Mouse (Mus musculus) cerebellum, postnatal 10 days (tissue): ENCODE data around the gene Megf11.
A peak's percentile ranks its signal among the peaks of the same experiment; 100 is the strongest.

ENCODE experiments used
- DNase-seq, 2 experiments: peaks; one replicate each; pipeline ENCODE4 v3.0.0; 2021; ENCODE audit warnings: mixed read lengths in 2 of 2

Gene Megf11

DNA sequence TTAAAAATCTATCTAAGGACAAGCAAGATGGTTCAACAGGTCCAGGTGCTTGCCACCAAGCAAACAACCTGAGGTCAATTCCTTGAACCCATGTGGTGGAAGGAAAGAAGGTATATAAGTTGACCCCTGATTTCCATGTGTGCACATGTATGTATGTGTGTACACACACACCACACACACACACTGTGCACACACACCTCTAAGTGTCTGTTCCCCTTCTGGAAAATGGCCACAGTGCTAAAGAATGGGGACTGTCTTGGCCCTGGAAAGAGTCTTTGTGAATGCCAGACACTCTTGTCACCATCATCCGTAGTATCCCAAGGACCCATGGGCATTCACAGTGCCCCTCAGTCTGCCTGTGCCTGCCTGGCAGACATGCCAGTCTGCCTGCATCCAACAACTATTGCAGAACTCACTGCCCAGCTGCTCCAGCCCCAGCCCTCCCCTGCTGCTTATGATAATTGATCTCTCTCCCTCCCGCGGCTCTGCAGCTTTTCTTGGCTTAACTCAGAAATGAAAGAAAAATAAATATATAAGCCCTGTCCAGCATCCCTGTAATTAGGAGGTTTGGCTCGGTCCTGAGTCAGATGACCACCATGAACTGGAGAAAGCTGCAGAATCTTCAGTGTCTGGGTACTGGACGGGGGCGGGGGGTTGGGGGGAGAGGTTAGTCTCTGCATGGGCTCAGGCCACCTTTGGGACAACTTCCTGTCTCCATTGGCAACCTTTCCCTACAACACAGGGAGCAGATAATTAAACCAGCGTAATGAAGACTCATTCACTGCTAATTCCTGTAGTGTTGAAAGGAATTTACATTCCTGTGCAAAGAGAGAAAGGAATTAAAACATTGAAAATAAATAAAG is 226.9 kb downstream of the Megf11 start:
- DNase-seq, result peak; percentile 64 to 80

DNA sequence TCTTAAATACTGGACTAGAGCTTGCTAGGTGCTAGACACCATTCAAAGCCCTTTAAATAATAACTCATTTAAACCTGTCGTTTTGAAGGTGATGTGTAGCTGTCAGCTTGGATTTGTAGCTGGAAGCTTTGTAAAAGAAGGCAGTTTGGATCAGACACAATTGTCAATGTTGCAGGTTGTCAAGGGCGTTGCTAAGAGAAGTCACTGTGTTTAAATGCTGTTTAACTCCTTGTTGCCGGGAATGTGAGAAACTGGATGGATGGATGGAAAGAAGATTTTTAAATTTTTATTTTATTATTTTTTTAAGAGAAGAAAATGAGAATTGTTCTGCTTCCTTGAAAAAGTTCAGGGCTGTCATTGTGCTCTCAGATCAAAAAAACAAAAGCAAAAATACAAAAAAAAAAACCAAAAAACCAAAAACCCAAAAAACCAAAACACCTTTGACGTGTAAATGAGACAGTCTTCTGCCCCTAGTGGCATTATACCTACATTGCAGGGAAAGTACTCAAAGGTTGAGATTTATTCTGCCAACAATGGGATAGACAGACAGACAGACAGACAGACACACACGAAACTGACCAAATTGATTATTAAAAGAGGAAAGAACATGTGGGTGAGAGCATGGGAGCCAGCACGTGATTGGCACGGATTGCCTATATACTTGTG is 227.7 kb downstream of the Megf11 start:
- peak in 1 of 2 experiments; percentile 53 for DNase-seq

DNA sequence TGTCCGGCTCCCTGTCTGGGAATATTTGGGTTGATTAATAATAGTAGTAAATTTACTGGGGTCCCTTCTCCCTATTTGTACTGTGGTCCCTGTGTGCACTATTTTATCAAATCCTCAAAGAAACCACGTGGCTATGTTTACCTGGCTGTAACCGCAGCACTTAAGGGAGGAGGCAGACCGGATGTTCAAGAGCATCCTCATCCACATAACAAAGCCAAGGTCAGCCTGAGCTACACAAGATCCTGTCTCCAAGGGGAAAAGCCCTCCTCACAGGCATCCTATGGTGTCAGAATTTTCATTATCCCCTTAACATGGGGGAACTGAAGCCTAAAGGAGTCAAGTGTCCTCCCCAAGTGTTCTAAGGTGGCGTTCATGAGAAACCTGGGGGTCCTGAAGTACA is 232.0 kb downstream of the Megf11 start:
- DNase-seq, result no peak

DNA sequence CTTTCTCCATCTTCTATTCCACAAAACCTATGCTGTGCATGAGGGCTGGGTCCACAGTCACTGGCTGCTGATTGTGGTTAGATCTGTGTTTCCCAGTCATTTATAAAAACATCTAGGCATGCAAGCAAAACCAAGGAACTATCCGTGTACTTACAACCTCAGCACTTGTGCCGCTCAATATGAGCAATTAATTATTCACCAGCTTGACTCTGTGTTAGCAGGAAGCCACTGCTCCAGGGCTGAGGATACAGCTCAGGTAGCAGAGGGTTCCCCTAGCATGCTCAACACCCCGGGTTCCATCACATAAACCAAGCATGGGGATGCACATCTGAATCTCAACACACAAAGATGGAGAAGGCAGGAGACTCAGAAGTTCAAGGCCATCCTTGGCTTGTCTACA is 233.0 kb downstream of the Megf11 start:
- DNase-seq, result no peak

DNA sequence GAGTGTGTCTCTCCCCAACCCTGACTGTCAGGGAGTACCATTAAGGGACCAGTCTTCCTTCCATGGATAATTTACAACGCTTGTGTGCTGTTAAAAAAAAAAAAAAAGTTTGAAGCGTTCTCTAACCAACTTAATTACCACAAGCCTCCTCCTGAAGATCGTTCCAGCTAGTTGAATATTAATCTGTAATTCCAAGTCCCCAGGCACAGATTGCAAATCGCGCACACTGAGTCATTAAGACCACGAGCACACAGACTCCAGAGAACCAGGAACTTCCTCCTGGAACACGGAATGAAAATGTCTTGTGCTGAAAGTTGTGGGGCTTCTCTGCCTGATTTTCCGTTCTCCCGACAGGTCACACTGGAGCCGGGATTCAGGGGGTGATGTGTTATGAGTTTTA is 234.0 kb downstream of the Megf11 start:
- DNase-seq, result no peak

DNA sequence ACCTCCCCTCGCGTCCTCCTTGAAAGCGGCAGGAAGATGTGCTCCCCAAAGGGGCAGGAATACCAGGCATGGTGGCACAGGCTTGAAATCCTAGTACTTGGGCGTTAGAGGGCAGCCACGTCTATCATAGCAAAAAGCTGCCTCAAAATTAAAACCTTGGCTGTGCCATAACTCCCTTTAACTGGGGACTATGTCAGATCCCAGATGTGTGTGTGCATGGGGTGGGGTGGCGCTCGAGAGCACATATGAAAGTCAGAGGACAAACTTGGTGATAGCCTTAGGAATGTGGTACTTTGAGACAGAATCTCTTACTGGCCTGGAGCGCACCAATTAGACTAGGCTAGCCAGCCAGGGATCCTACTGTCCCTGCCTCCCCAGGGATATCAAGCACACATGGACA is 235.2 kb downstream of the Megf11 start:
- DNase-seq, result no peak

DNA sequence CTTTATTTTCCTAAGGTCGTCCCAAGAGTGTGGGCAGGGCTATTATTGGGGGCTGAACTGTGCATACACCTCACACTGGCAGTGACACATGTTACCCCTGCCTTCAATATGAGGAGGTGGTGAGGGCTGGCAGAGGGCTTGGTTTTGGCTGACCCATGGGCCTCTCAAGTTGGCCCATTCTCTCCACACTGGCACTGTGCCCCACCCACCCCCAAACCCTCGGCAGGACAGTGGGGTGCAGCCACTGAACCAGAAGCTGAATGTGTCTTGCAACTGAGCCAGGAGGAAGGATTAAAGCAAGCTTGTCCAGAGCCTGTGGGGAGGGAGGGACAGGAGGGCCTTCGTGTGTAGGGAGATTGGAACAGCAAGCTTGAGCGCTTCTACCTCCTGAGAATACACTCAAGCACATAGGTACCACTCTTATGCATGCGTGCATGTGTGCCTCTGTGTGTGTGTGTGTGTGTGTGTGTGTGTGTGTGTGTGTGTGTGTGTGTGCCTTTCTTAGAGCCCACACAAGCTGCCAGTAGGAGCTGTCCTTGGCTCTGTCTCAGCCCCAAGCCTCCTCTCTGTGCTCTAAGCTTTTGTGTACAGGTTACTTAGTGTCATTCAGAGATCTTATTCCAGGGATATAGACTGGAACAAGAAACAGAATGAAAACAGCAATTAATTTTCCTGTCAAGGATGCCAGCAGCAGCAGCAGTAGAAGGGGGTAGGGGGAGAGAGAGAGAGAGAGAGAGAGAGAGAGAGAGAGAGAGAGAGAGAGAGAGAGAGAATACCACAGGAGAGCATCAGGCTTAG is 236.3 kb downstream of the Megf11 start:
- peak; percentile 91 to 95 for DNase-seq

DNA sequence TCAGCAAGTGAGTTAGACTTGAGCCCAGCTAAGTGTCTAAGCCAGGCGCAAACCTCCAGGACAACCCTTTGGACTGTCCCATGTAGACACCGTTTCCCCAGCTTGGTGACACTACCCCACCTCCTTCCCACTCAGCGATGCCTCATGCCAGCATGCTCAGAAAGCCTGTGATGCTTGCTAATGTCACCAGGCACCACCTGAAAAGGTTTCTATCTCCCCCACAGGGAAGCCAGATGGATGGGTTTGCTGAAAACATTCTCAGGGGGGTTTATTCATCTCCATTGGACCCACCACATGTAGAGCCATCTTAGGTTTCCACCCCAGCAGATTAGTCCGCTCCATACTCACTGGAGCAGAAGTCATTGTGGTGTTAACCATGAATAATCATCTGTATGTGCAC is 237.9 kb downstream of the Megf11 start:
- peak in 1 of 2 experiments; percentile 46 for DNase-seq

DNA sequence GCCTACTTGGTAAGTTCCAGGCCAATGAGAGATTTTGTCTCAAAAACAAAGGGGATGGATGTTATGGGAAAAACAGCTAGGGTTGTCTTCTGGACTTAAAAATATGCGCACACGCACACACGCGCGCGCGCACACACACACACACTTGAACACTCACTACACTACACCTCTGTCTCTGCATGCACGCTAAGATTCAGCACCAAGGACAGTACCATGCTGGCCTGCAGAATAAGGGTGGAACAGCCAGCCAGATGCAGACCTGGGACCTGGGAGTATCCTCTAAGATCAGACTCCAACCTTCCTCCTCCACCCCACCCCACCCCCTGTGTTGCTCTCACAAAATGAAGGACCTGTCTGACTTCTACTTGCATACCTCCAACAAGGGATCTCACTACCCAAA is 239.1 kb downstream of the Megf11 start:
- no peak for DNase-seq

DNA sequence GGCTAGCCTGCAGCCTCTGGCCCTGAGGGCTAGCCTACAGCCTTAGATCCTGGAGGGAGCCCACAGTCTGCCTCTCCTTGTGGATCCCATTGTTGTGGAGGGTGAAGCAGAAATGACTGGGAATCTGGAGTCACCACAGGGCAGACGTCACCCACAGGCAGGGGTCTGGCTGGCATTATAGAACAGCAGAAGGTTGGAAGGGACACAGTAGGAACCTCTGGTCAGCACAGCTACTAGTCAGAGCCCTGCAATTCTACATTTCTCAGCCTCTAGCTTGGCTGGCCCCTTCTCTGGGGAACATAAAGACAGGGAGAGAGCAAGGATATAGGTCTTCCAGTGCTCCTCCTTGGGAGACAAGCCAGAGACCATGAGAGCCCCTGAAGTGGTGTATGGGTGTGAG is 244.4 kb downstream of the Megf11 start:
- DNase-seq, result peak; percentile 53 to 70

DNA sequence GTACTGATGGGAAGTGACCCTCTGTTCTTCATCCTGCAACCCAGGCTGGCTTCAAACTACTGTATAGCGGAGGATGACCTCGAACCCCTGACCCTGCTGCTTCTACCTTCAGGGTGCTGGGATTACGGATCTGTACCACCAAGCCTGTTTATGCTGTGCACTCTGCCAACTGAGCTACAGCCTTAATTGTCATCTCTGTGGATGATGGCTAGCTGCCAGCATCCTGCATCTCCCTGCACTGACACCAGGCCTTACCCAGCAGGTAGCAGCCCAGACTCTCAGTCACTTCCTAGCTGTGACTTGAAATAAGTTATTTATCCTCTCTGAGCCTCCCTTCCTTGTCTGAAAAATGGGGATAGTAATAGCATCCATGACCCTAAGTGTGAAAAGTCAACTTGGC is 247.7 kb downstream of the Megf11 start:
- peak; percentile 62 to 77 for DNase-seq

DNA sequence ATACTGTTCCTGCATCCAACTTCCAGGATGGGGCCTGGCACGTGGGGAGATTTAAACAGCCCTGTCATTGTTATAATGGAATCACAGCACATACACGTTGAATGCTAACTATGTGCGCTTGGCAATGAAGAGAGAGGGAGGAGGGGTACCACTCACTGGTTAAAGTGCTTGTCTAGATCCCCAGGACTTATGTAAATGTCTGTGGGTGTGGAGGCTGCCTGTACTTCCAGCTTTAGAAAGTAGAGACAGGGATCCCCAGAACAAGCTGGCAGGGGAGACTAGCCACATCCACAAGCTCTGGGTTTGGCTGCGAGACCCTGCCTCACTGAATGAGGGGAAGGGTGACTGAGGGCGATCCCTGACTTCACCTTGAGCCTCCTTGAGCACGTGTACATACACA is 250.7 kb downstream of the Megf11 start:
- DNase-seq, result no peak

DNA sequence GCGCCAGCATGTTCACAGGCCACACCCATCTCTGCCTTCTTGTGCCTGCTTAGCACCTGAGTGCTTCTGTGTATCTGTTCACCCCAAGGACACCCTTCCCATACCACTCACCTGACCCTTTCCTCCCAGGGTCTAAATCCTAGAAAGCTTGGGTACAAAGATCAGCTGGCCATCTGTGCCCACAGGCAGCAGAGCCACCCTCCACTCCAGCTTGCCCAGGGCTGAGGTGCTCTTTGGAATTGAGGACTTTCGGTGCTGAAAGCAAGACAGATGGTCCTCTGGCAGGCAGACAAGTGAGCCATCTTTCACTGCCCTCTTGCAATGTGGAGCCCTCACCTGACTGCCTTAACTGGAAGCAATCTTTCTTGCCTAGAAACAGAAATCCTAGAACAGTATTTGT is 251.5 kb downstream of the Megf11 start:
- DNase-seq, result peak; percentile 77 to 84

DNA sequence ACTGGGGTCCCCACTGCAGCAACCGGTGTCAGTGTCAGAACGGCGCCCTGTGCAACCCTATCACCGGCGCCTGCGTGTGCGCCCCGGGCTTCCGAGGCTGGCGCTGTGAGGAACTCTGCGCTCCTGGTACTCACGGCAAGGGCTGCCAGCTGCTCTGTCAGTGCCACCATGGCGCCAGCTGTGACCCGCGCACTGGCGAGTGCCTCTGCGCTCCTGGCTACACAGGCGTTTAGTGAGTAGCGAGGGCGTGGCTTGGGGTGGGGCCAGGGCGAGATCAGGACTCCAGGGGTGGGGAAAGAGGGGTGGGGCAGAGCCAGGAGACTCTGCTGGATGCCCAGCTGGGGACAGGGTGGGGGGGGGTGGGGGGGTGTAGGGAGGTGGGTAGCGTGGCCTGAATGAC is 252.8 kb downstream of the Megf11 start:
- peak; percentile 60 to 65 for DNase-seq

DNA sequence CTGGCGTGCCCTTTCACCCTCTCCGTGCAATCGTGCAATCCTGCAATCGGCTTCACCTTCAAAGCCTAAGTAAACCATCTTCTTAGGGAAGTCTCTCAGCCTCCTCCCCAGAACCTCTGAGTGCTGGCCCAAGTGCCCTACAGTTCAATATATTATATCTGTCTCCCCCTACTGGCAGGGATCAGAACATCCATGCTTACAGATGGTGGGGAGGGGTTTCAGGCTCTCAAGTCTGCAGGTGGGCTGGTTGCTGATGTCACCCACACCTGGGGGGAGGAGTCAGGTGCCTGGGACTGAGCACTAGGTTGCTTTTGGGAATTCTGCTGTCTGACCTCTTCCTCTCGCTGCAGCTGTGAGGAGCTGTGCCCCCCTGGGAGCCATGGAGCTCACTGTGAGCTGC is 254.2 kb downstream of the Megf11 start:
- peak; percentile 83 to 86 for DNase-seq

DNA sequence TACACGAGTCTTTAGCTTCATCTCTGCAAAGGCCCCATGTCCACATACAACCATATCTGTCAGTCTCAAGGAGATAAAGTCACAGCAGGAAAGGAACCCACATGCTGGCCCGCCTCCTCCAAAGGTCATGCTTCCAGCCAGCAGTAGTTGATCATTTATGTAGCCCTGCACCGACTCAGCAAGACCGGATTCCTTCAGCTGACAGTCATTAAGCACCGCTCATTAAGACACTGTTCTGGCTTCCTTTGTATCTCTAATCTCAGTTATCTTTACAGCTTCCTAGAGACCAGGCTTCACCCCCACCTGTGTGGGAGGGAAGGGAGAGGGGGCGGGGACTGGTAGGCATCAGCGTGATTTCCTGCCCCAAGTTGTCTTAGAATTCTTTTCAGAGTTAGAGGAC is 258.7 kb downstream of the Megf11 start:
- DNase-seq, result no peak

DNA sequence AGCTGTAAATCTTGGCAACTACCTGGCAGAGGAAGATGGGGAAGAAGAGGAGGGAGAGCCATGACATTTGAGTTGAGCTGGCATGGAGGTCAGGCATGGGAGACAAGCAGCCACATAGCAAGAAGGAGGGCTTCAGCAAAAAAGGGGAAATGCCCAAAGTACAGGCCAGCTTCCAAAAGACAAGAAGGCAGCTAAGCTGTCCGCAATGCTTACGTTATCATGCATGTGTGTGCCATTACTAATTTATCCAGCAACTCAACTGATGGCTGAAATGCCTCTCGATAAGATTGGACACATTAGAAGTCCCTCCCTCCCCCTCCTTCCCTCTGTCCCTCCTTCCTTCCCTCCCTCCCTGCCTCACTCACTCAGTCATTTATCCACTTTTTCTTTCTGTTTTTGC is 260.0 kb downstream of the Megf11 start:
- DNase-seq, result no peak

DNA sequence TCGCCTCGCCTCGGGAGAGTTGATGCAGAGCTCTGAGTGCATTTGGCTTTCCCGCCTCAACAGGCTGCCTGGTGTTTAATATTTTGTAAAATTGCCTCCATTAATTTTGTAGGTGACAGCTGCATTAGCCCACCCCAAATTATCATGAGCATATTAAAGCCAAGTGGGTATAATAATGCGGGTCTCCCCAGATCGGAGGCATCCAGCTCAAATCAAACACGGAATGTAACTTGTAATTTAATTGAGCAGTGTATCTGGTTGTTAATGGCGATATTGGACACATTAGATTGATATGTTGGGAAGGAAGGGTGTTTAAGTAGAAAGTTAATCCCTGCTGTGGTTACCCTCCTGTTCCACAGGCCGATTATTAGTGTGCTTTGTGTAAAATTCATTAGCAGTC is 264.0 kb downstream of the Megf11 start:
- no peak for DNase-seq

DNA sequence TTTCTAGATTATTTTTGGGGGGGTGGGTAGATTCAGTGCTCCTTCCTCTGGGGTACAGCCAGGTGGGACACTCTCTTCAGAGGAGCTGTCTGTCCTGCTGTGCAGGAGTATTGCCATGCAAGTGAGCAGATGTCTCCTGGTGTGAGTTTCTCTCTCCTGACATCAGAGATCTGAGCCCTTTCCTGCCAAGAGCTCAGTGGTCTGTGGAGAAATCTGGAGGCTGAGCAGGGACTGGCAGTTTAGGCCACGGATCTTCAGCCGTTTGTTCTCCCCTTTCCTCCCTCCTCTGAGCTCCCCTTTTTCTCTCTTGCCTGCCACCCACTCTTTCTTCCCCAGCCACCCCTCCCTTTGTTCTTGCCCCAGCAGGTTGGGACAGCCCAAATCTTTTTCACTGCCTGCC is 264.5 kb downstream of the Megf11 start:
- peak; percentile 76 to 77 for DNase-seq

DNA sequence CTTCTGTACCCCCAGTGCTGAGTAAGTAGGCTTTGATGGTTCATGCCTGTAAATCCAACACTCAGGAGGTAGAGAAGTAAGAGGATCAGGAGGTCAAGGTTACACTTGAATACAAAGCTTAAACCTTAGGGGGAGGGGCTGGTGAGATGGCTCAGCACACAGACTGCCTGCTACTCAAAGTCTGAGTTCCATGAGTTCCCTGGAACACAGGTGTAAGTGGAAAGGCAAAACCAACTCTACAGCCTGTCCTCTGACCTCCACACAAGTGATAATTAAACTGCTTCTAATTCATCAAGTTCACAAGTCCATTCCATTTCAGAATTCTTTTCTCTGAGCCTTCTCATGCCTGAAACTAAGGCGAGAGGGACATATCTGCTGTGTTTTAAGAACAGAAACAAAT is 265.8 kb downstream of the Megf11 start:
- DNase-seq, result no peak

DNA sequence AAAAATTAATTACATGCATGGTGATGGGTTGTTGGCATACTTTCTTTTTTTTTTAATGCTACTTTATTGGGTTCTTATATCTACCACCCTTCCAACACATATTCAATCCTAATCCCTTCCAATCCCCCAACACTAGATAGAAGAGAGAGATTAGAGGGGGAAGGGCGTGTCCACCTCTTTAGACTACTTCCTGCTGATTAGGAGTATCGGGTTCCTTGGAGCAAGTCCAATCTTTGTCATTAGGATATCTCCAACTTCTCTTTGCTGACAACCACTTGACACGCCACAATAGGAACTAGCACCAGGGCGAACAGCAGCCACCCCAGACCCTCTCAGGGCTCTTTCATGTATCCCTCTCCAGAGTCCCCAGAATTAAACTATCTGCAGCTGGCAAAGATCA is 266.3 kb downstream of the Megf11 start:
- DNase-seq, result no peak

DNA sequence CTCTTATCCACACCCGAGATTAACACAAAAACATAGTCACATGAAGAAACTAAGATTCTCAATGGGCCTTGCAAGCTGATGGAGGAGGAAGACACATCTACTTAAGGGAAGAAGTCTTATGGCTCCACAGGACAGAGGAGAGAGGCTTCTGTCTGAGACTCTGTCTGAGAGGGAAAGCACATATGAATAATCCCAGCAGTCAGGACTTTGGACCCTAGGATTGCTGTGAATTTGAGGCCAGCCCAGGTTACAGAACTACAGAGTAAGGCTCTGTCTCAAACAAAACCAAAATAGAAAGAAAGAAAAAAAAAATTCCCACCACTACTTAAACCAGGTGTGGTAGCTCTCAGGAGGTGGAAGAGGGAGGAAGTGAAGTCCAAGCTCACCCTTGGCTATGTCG is 266.7 kb downstream of the Megf11 start:
- no peak for DNase-seq

DNA sequence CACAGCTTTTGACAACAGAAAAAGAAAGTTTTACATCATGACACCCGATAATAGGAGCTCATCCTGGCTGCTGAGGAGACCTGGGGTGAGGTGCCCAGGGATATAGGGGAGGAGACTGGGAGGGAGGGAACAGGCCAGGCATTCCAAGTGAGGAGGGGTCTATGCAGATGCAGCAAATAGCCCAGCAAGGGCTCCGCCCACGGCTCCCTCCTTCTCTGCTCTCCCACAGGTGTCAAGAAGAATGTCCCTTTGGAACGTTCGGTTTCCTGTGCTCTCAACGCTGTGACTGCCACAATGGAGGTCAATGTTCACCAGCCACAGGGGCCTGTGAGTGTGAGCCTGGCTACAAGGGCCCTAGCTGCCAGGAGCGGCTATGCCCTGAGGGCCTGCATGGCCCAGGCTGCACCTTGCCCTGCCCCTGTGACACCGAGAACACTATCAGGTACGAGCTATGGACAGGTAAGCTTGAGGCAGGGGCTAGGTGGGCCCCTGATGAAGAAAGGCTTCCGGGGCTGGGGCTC is 267.5 kb downstream of the Megf11 start:
- DNase-seq, result no peak
